ENCODE assay signal across 14 mouse cellular contexts in genomic region chr7:135479322-135479880, GRCm38 (mm10). TPM values are rescaled to one million over a fixed set of nuclear protein-coding genes. Genes with fewer than 3 reads are reported as not detected.
DNase-seq lines count a peak whose midpoint lies in the region; ATAC-seq and TF ChIP-seq lines count a peak whose summit lies in the region.
"Had no signal": no experiment of that assay in that cellular context is flagged by ENCODE, and none has a peak within 500 bp of the region (broad histone marks: within the 10 kb centered on the region; RNA-seq: fewer than 3 reads in every experiment).

No protein-coding gene starts in this region.

- H3K4me3 ChIP-seq in heart, embryonic 14.5 days (ENCODE audit: control insufficient read depth in 1 of 2, insufficient read depth in 1 of 2, low read depth in 1 of 2, low read length in 2 of 2) = no peak overlapping the region
- no peak overlapping the region for H3K4me3 ChIP-seq in heart, embryonic 12.5 days
- H3K4me3 ChIP-seq in midbrain, embryonic 13.5 days (replicated peaks) = no peak overlapping the region
- no peak overlapping the region for H3K4me3 ChIP-seq in midbrain, embryonic 16.5 days (ENCODE audit: low read depth, low read length)
- no peak overlapping the region for H3K4me3 ChIP-seq in gastrocnemius, adult 2 months
- H3K4me3 ChIP-seq: heart, embryonic 15.5 days had no signal

- H3K27me3 ChIP-seq in heart, embryonic 14.5 days (ENCODE audit: control insufficient read depth, insufficient read depth, low read length) = no peaks in the 10 kb centered on the region; the same call in 1 of the 2 replicates
- H3K27me3 ChIP-seq in heart, embryonic 12.5 days (replicated peaks) = peaks cover 20% of the 10 kb centered on the region
- H3K27me3 ChIP-seq in midbrain, embryonic 13.5 days = peaks cover 70% of the 10 kb centered on the region
- peaks cover 22% of the 10 kb centered on the region for H3K27me3 ChIP-seq in midbrain, embryonic 16.5 days (ENCODE audit: control insufficient read depth, insufficient read depth, low read depth, low read length)

- ATAC-seq in heart, embryonic 14.5 days (ENCODE audit: insufficient number of reproducible peaks, insufficient read depth, low FRiP score, low read depth) = no peak
- ATAC-seq in heart, embryonic 12.5 days (ENCODE audit: insufficient number of reproducible peaks, low FRiP score) = no peak
- peak; percentile 78 for ATAC-seq in midbrain, embryonic 13.5 days
- ATAC-seq in midbrain, embryonic 16.5 days = no peak
- no peak for ATAC-seq in activated CD4-positive, CD25-positive, alpha-beta regulatory T cell, adult 4 months

- intact Hi-C loops in gastrocnemius, adult 2 months (cut with DNase I) = no loop called here

- TF ChIP-seq CTCF in gastrocnemius, adult 2 months (IDR thresholded peaks at IDR 0.05) = no peak

- H3K4me1 ChIP-seq in heart, embryonic 14.5 days (ENCODE audit: control insufficient read depth in 2 of 2, insufficient read depth in 2 of 2, low read length in 2 of 2) = peaks cover 6% of the 10 kb centered on the region in 2 experiments; a peak in 3 of 4 replicates
- H3K4me1 ChIP-seq in heart, embryonic 12.5 days (replicated peaks) = peaks cover 11% of the 10 kb centered on the region; the same call in 1 of the 2 replicates
- H3K4me1 ChIP-seq in midbrain, embryonic 13.5 days (replicated peaks) = peaks cover 21% of the 10 kb centered on the region
- peaks cover 4% of the 10 kb centered on the region; the same call in 1 of the 2 replicates for H3K4me1 ChIP-seq in midbrain, embryonic 16.5 days (ENCODE audit: control insufficient read depth, insufficient read depth, low read length)

- DNase-seq in fibroblast of lung, adult 2 months (ENCODE audit: low read depth) = peak; percentile 94
- peak; percentile 15 for DNase-seq in ovary, postnatal 14 days (ENCODE audit: low spot score)
- no peak for DNase-seq in gastrocnemius, adult 2 months
- DNase-seq: cerebellum, postnatal 14 days; thymus, postnatal 25 days had no signal

- no peaks in the 10 kb centered on the region for H3K9me3 ChIP-seq in heart, embryonic 14.5 days (ENCODE audit: control insufficient read depth, low read length)
- no peaks in the 10 kb centered on the region for H3K9me3 ChIP-seq in heart, embryonic 12.5 days (replicated peaks)
- H3K9me3 ChIP-seq in midbrain, embryonic 13.5 days = no peaks in the 10 kb centered on the region
- no peaks in the 10 kb centered on the region for H3K9me3 ChIP-seq in midbrain, embryonic 16.5 days (replicated peaks; ENCODE audit: control insufficient read depth, low read length, poor library complexity, severe bottlenecking)
- H3K9me3 ChIP-seq: G1E; heart, embryonic 15.5 days had no signal

- peak overlapping the region; percentile 18; the same call in 1 of the 2 replicates for H3K4me2 ChIP-seq in heart, embryonic 14.5 days (ENCODE audit: low read length)
- no peak overlapping the region for H3K4me2 ChIP-seq in heart, embryonic 12.5 days
- H3K4me2 ChIP-seq in midbrain, embryonic 13.5 days (replicated peaks) = no peak overlapping the region; the same call in 1 of the 2 replicates
- no peak overlapping the region for H3K4me2 ChIP-seq in midbrain, embryonic 16.5 days (ENCODE audit: low read length)
- H3K4me2 ChIP-seq: heart, embryonic 15.5 days had no signal

- no peaks in the 10 kb centered on the region for H3K36me3 ChIP-seq in heart, embryonic 14.5 days (ENCODE audit: control insufficient read depth, insufficient read depth, low read length)
- H3K36me3 ChIP-seq in heart, embryonic 12.5 days = no peaks in the 10 kb centered on the region
- no peaks in the 10 kb centered on the region for H3K36me3 ChIP-seq in midbrain, embryonic 13.5 days
- H3K36me3 ChIP-seq in midbrain, embryonic 16.5 days (ENCODE audit: control insufficient read depth, insufficient read depth, low read length) = no peaks in the 10 kb centered on the region
- H3K36me3 ChIP-seq: G1E; heart, embryonic 15.5 days had no signal

- no peak overlapping the region for H3K9ac ChIP-seq in heart, embryonic 14.5 days (ENCODE audit: low read length)
- no peak overlapping the region for H3K9ac ChIP-seq in heart, embryonic 12.5 days
- no peak overlapping the region for H3K9ac ChIP-seq in midbrain, embryonic 13.5 days (replicated peaks)
- no peak overlapping the region for H3K9ac ChIP-seq in midbrain, embryonic 16.5 days (ENCODE audit: low read depth, low read length)
- H3K9ac ChIP-seq: heart, embryonic 15.5 days had no signal

- H3K27ac ChIP-seq in heart, embryonic 14.5 days (replicated peaks in 1 of 2; ENCODE audit: control insufficient read depth in 1 of 2, insufficient read depth in 1 of 2, low read depth in 2 of 2, low read length in 2 of 2) = no peak overlapping the region
- H3K27ac ChIP-seq in heart, embryonic 12.5 days (ENCODE audit: poor library complexity, severe bottlenecking) = no peak overlapping the region
- H3K27ac ChIP-seq in midbrain, embryonic 13.5 days = peak overlapping the region; percentile 30; the same call in 1 of the 2 replicates
- no peak overlapping the region for H3K27ac ChIP-seq in midbrain, embryonic 16.5 days (ENCODE audit: low read length)
- H3K27ac ChIP-seq in gastrocnemius, adult 2 months = no peak overlapping the region
- H3K27ac ChIP-seq: heart, embryonic 15.5 days had no signal

- WGBS in heart, embryonic 14.5 days = 50% methylated on average over 10 of the region's 10 CpGs
- 48% methylated on average over 10 of the region's 10 CpGs for WGBS in heart, embryonic 12.5 days
- 23% methylated on average over 10 of the region's 10 CpGs for WGBS in midbrain, embryonic 13.5 days
- 23% methylated on average over 10 of the region's 10 CpGs for WGBS in midbrain, embryonic 16.5 days

RNA-seq across cellular contexts. Expression of gene Clrn3, which starts 49.1 kb away (rescaled TPM):
- not detected in 2 replicates for polyA plus RNA-seq in heart, embryonic 14.5 days (2014; fragmentation: Nextera tagmentation; extraction: Ambion mirVana)
- polyA plus RNA-seq in heart, embryonic 12.5 days (2016; fragmentation: Nextera tagmentation; extraction: Ambion mirVana) = not detected in 2 replicates
- not detected in 2 replicates for polyA plus RNA-seq in midbrain, embryonic 13.5 days (2015; fragmentation: Nextera tagmentation; extraction: Ambion mirVana)
- not detected in 2 replicates for polyA plus RNA-seq in midbrain, embryonic 16.5 days (2015; fragmentation: Nextera tagmentation; extraction: Ambion mirVana)
- polyA plus RNA-seq in activated CD4-positive, CD25-positive, alpha-beta regulatory T cell, adult 4 months (2017; shearing (Covaris generic)) = not detected
- total RNA-seq in gastrocnemius, adult 2 months (2021) = not detected
- total RNA-seq: neutrophil, adult 5-6 weeks had no signal
- polyA plus RNA-seq: G1E; heart, embryonic 15.5 days; limb, embryonic 11.5 days had no signal

RNA-seq across cellular contexts. Expression of gene Ptpre, which starts 57.9 kb away (rescaled TPM):
- polyA plus RNA-seq in heart, embryonic 14.5 days (2014; fragmentation: Nextera tagmentation; extraction: Ambion mirVana) = 3.1 and 3.2 TPM in 2 replicates
- polyA plus RNA-seq in heart, embryonic 12.5 days (2016; fragmentation: Nextera tagmentation; extraction: Ambion mirVana) = 2.7 and 2.8 TPM in 2 replicates
- polyA plus RNA-seq in midbrain, embryonic 13.5 days (2015; fragmentation: Nextera tagmentation; extraction: Ambion mirVana) = 3.7 and 4.4 TPM in 2 replicates
- polyA plus RNA-seq in midbrain, embryonic 16.5 days (2015; fragmentation: Nextera tagmentation; extraction: Ambion mirVana) = 7.1 and 7.6 TPM in 2 replicates
- 10 to 100 TPM; 25.5 to 31.1 TPM for polyA plus RNA-seq in activated CD4-positive, CD25-positive, alpha-beta regulatory T cell, adult 4 months (2017; shearing (Covaris generic))
- total RNA-seq in gastrocnemius, adult 2 months (2021) = 1 to 10 TPM; 1.2 to 1.6 TPM
